In the genomic region with DNA sequence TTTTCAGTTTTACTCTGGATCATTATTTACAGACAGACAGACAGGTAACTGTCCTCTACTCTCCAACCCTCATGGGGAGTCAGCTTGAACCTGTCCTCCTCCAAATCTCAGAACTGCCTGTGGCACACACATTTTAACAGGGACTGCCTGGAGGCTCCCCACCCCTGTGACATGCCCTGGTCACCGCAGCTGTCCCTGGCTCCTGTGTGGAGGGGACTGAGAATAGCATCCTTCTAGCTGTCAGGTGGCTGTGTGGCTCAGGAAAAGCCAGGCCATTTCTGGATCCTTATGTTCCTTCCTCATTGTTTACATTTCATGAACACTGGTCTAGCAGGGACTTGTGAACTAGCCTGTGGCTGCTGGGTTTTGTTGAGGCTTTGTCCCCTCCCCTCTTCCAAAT, we compare ENCODE assay signal across 18 mouse cellular contexts. TPM values are rescaled to one million over a fixed set of nuclear protein-coding genes. Genes with fewer than 3 reads are reported as not detected.
"Had no signal": no experiment of that assay in that cellular context is flagged by ENCODE, and none has a peak within 500 bp of the region (broad histone marks: within the 10 kb centered on the region; RNA-seq: fewer than 3 reads in every experiment).

No protein-coding gene starts in this region.

- H3K9ac ChIP-seq: neural tube, embryonic 15.5 days; stomach, embryonic 15.5 days had no signal

- H3K4me2 ChIP-seq: neural tube, embryonic 15.5 days; stomach, embryonic 15.5 days had no signal

- H3K27me3 ChIP-seq: neural tube, embryonic 15.5 days; stomach, embryonic 15.5 days had no signal

- DNase-seq: retina, postnatal 1 day; right cerebral cortex, adult 18-20 months; right cerebral cortex, postnatal 14 days; right cerebral cortex, postnatal 25 days; right cerebral cortex, postnatal 4 days; spleen, adult 18-20 months; thymus, adult 18-20 months; thymus, adult 2 months; thymus, postnatal 14 days; thymus, postnatal 25 days; thymus, postnatal 36 days; thymus, postnatal 4 days had no signal

- H3K4me3 ChIP-seq: neural tube, embryonic 15.5 days; stomach, embryonic 15.5 days had no signal

- H3K9me3 ChIP-seq: neural tube, embryonic 15.5 days; stomach, embryonic 15.5 days had no signal

- H3K4me1 ChIP-seq: neural tube, embryonic 15.5 days; stomach, embryonic 15.5 days had no signal

- H3K27ac ChIP-seq: neural tube, embryonic 15.5 days; stomach, embryonic 15.5 days; stomach, postnatal 0 days had no signal

RNA-seq across cellular contexts. Expression of gene Tmed6, which starts 8.7 kb away (rescaled TPM):
- total RNA-seq: neutrophil, adult 5-6 weeks had no signal
- polyA plus RNA-seq: neural tube, embryonic 14.5 days; neural tube, embryonic 15.5 days; urinary bladder, adult 2 months had no signal
